9 mouse cellular contexts compared by ENCODE assay signal in the genomic region with DNA sequence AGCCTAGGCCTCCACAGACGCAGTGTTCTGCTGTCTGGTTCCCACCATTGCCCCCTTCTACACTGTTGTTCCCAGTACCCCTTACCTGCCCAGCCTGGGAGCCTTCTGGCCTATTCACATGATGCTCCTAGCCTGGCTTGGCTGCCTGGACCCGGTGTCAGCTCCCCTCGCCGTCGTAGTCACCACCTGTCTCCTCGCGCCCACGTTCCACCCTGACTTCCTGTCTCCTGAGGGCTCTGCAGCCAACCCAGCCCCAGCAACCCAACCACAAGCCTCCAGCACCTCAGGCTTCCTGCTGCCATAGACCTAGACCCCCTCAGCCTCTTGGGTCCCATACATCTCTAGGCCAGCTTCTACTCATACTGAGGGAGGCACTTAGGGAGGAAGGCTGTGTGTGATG. TPM values are rescaled to one million over a fixed set of nuclear protein-coding genes. Genes with fewer than 3 reads are reported as not detected.
DNase-seq lines count a peak whose midpoint lies in the region; ATAC-seq and TF ChIP-seq lines count a peak whose summit lies in the region.
"Had no signal": no experiment of that assay in that cellular context is flagged by ENCODE, and none has a peak within 500 bp of the region (broad histone marks: within the 10 kb centered on the region; RNA-seq: fewer than 3 reads in every experiment).

Gene Lck, minus strand, starts transcription at position 212 of the 400 bp plus-strand sequence.

- H3K4me2 ChIP-seq in lung, embryonic 16.5 days (ENCODE audit: low read depth, low read length): no peak within 1 kb of the TSS
- H3K4me2 ChIP-seq in liver, embryonic 13.5 days: no peak within 1 kb of the TSS

- ATAC-seq in lung, embryonic 16.5 days (ENCODE audit: low read depth): no peak
- ATAC-seq in liver, embryonic 13.5 days (ENCODE audit: low read depth): no peak

- DNase-seq in heart, embryonic 10.5 days (ENCODE audit: low spot score): no peak
- no peak for DNase-seq in heart, postnatal 36 days
- DNase-seq in lung, postnatal 14 days: no peak
- DNase-seq in liver, embryonic 13.5 days: no peak
- peak; percentile 90 for DNase-seq in thymus, postnatal 0 days (ENCODE audit: low spot score)
- no peak for DNase-seq in gastrocnemius, postnatal 14 days
- DNase-seq in layer of hippocampus, adult 2 months (ENCODE audit: low spot score in 2 of 2): no peak

- no peak for TF ChIP-seq CTCF in layer of hippocampus, adult 2 months (conservative IDR thresholded peaks at IDR 0.05)

- H3K4me3 ChIP-seq in heart, embryonic 10.5 days: no peak within 1 kb of the TSS
- H3K4me3 ChIP-seq in lung, embryonic 16.5 days (ENCODE audit: low read length): no peak within 1 kb of the TSS
- H3K4me3 ChIP-seq in liver, embryonic 13.5 days (replicated peaks): no peak within 1 kb of the TSS
- no peak within 1 kb of the TSS for H3K4me3 ChIP-seq in layer of hippocampus, adult 2 months
- H3K4me3 ChIP-seq: erythroblast, embryonic 14.5 days had no signal

- intact Hi-C loops in heart, postnatal 36 days (cut with DNase I): no loop called here
- intact Hi-C loops in gastrocnemius, postnatal 14 days (cut with DNase I; ENCODE audit: low total_unique reads): no loop called here

- peaks cover 10% of the 10 kb centered on the region; the same call in 1 of the 2 replicates for H3K27me3 ChIP-seq in heart, embryonic 10.5 days (ENCODE audit: insufficient read depth, poor library complexity, severe bottlenecking)
- no peaks in the 10 kb centered on the region; the same call in 1 of the 2 replicates for H3K27me3 ChIP-seq in lung, embryonic 16.5 days (ENCODE audit: control insufficient read depth, insufficient read depth, low read depth, low read length)
- H3K27me3 ChIP-seq in liver, embryonic 13.5 days: peaks cover 27% of the 10 kb centered on the region; the same call in 1 of the 2 replicates

- H3K27ac ChIP-seq in heart, embryonic 10.5 days: peak within 1 kb of the TSS; percentile 44; the same call in 1 of the 2 replicates
- H3K27ac ChIP-seq in lung, embryonic 16.5 days (ENCODE audit: low read length): peak within 1 kb of the TSS; percentile 62
- peak within 1 kb of the TSS; percentile 23; the same call in 1 of the 2 replicates for H3K27ac ChIP-seq in liver, embryonic 13.5 days
- H3K27ac ChIP-seq in layer of hippocampus, adult 2 months: no peak within 1 kb of the TSS

- no peaks in the 10 kb centered on the region for H3K9me3 ChIP-seq in heart, embryonic 10.5 days
- H3K9me3 ChIP-seq in lung, embryonic 16.5 days (ENCODE audit: control insufficient read depth, low read length): no peaks in the 10 kb centered on the region
- no peaks in the 10 kb centered on the region for H3K9me3 ChIP-seq in liver, embryonic 13.5 days (replicated peaks)

- no peak within 1 kb of the TSS for H3K9ac ChIP-seq in lung, embryonic 16.5 days (ENCODE audit: low read length)
- H3K9ac ChIP-seq in liver, embryonic 13.5 days: no peak within 1 kb of the TSS

- WGBS in heart, embryonic 10.5 days: 91% methylated on average over 8 of the region's 8 CpGs
- 89% methylated on average over 8 of the region's 8 CpGs for WGBS in lung, embryonic 16.5 days
- WGBS in liver, embryonic 13.5 days (ENCODE audit: insufficient replicate concordance): 46% methylated on average over 8 of the region's 8 CpGs

- H3K4me1 ChIP-seq in heart, embryonic 10.5 days: peaks cover 17% of the 10 kb centered on the region
- peaks cover 5% of the 10 kb centered on the region; the same call in 1 of the 2 replicates for H3K4me1 ChIP-seq in lung, embryonic 16.5 days (replicated peaks; ENCODE audit: control insufficient read depth, insufficient read depth, low read length)
- peaks cover 9% of the 10 kb centered on the region for H3K4me1 ChIP-seq in liver, embryonic 13.5 days (replicated peaks)

- no peaks in the 10 kb centered on the region for H3K36me3 ChIP-seq in heart, embryonic 10.5 days
- no peaks in the 10 kb centered on the region for H3K36me3 ChIP-seq in lung, embryonic 16.5 days (ENCODE audit: control insufficient read depth, insufficient read depth, low read length)
- no peaks in the 10 kb centered on the region for H3K36me3 ChIP-seq in liver, embryonic 13.5 days

RNA-seq across cellular contexts. Expression of gene Lck, which starts in this region (rescaled TPM):
- polyA plus RNA-seq in heart, embryonic 10.5 days (2016; fragmentation: Nextera tagmentation; extraction: Ambion mirVana): 3.0 and 6.3 TPM in 2 replicates
- total RNA-seq in heart, postnatal 36 days (2021): 1 to 10 TPM in 1 of 2 experiments, under 1 TPM in 1; 0.72 to 1.5 TPM
- 10.7 and 26.5 TPM in 2 replicates for polyA plus RNA-seq in lung, embryonic 16.5 days (2015; fragmentation: Nextera tagmentation; extraction: Ambion mirVana)
- polyA plus RNA-seq in liver, embryonic 13.5 days (2015; fragmentation: Nextera tagmentation; extraction: Ambion mirVana): 3.5 and 3.8 TPM in 2 replicates
- polyA plus RNA-seq in thymus, postnatal 0 days (2015; fragmentation: Nextera tagmentation; extraction: Ambion mirVana): 1,471 and 1,532 TPM in 2 replicates
- total RNA-seq in gastrocnemius, postnatal 14 days (2021): under 1 TPM; 0.37 to 0.44 TPM
- 1 to 10 TPM; 2.8 to 6.2 TPM for total RNA-seq in layer of hippocampus, adult 2 months (2021)

Comparison
In these comparisons a context has a peak if more than half of its experiments do, and no peak if none do; other contexts are left out.
1. RNA of gene Lck (polyA plus RNA-seq): 1,471 to 1,532 TPM in thymus, postnatal 0 days; 10.7 to 26.5 TPM in lung, embryonic 16.5 days, 3.0 to 6.3 TPM in heart, embryonic 10.5 days and 3.5 to 3.8 TPM in liver, embryonic 13.5 days; every median in the first group is over 10 times any median in the second.